Mouse (Mus musculus) hindbrain, postnatal 0 days (tissue): Measurements from ENCODE around the gene Trim29. TPM values are rescaled to one million over a fixed set of nuclear protein-coding genes. Genes with fewer than 3 reads are reported as not detected.

Source experiments
- ATAC-seq: fragments of 200-750 bp; cut with Nextera tagmentation; 2 replicates; pipeline ENCODE4 v1.8.0; 2017; ENCODE audit warnings: mild to moderate bottlenecking, moderate TSS enrichment, moderate library complexity
- DNase-seq: peaks from one replicate; pipeline ENCODE4 v3.0.0-alpha.2; 2015; ENCODE audit warnings: low spot score
- H3K27ac ChIP-seq: fragments of 300-500 bp; sonication (generic); 2 replicates; pipeline ENCODE4 v1.5.1; 2014; ENCODE audit warnings: mild to moderate bottlenecking
- H3K27me3 ChIP-seq: fragments of 300-500 bp; sonication (generic); 2 replicates; pipeline ENCODE4 v1.6.1; 2014; ENCODE audit warnings: low read length, mixed read lengths; ENCODE audit not compliant: insufficient read depth
- H3K36me3 ChIP-seq: fragments of 300-500 bp; sonication (generic); 2 replicates; pipeline ENCODE4 v1.6.1; 2014; ENCODE audit warnings: low read length, mixed read lengths; ENCODE audit not compliant: insufficient read depth
- H3K4me1 ChIP-seq: fragments of 300-500 bp; sonication (generic); 2 replicates; pipeline ENCODE4 v1.6.1; 2014; ENCODE audit warnings: antibody characterized with exemption, low read length, mixed read lengths; ENCODE audit not compliant: insufficient read depth
- H3K4me2 ChIP-seq: fragments of 300-500 bp; sonication (generic); 2 replicates; pipeline ENCODE4 v1.6.1; 2014; ENCODE audit warnings: low read depth, mild to moderate bottlenecking, low read length, moderate library complexity, mixed read lengths
- H3K4me3 ChIP-seq: fragments of 300-500 bp; sonication (generic); 2 replicates; pipeline ENCODE4 v1.5.1; 2014; ENCODE audit warnings: low read length
- H3K9ac ChIP-seq: fragments of 300-500 bp; sonication (generic); replicated peaks from 2 replicates; pipeline ENCODE4 v1.6.1; 2014; ENCODE audit warnings: mild to moderate bottlenecking, low read length, moderate library complexity, mixed read lengths
- H3K9me3 ChIP-seq: fragments of 300-500 bp; sonication (generic); 2 replicates; pipeline ENCODE4 v1.6.1; 2016; ENCODE audit warnings: low read length, mixed read lengths
- CTCF ChIP-seq: IDR thresholded peaks from 2 replicates; pipeline ENCODE4 v1.5.1; 2016; ENCODE audit warnings: antibody characterized with exemption, control low read depth, low read depth
- WGBS: fragments of 180-500 bp; shearing (Covaris S2); extraction: QIAGEN DNeasy Blood & Tissue Kit; methylation state at CpG from one replicate; pipeline ENCODE4 v1.1.7; 2014; 5-methylcytosine and 5-hydroxymethylcytosine counted together
- polyA plus RNA-seq: library from polyadenylated mRNA; unstranded; fragments of >200 nt; fragmentation: Nextera tagmentation; extraction: Ambion mirVana; gene quantifications from 2 replicates; pipeline ENCODE4 v1.2.1, GENCODE M21; 2015
- total RNA-seq: library from RNA; depleted of rRNA; stranded (reverse); fragments of >200 nt; gene quantifications from 2 replicates; pipeline ENCODE4 v1.2.3, GENCODE M21; 2014; rRNA removed

Gene Trim29
- total and polyA plus RNA-seq, 2 experiments from 2014 or later, result 0.05 to 0.45 TPM

- WGBS, result 87% methylated on average over 3 of the region's 3 CpGs
Measured at GRCm38 (mm10) chr9:43368781-43369180, 58.1 kb downstream of the Trim29 start.

GRCm38 (mm10) chr9:43383871-43384270 lies 73.2 kb downstream of the Trim29 start:
- Histone ChIP-seq H3K9me3 (no peaks in the 10 kb centered on the region), H3K36me3 (no peaks in the 10 kb centered on the region), H3K9ac (no peak overlapping the region), H3K4me3 (no peak overlapping the region), H3K27me3 (no peaks in the 10 kb centered on the region), H3K27ac (no peak overlapping the region), H3K4me2 (no peak overlapping the region), H3K4me1 (no peaks in the 10 kb centered on the region)
- no peak for TF ChIP-seq CTCF
- 35% methylated on average over 4 of the region's 4 CpGs for WGBS
- peak; percentile 19 for DNase-seq
- 0 out of 2 replicates have a peak, but pooled peaks have one; percentile 47 for ATAC-seq

More at GRCm38 (mm10) chr9:43368781-43369180, 58.1 kb downstream of the Trim29 start:
- no peak for ATAC-seq
- Histone ChIP-seq H3K4me1 (no peaks in the 10 kb centered on the region), H3K9me3 (no peaks in the 10 kb centered on the region), H3K4me3 (no peak overlapping the region), H3K4me2 (no peak overlapping the region), H3K36me3 (no peaks in the 10 kb centered on the region), H3K9ac (no peak overlapping the region), H3K27me3 (no peaks in the 10 kb centered on the region), H3K27ac (no peak overlapping the region)
- no peak for TF ChIP-seq CTCF
- DNase-seq, result no peak

GRCm38 (mm10) chr9:43384400-43384799 lies 73.8 kb downstream of the Trim29 start:
- WGBS, result 57% methylated on average over 3 of the region's 3 CpGs
- Histone ChIP-seq H3K4me3 (no peak overlapping the region), H3K27me3 (no peaks in the 10 kb centered on the region), H3K4me1 (no peaks in the 10 kb centered on the region), H3K4me2 (no peak overlapping the region), H3K9ac (no peak overlapping the region), H3K36me3 (no peaks in the 10 kb centered on the region), H3K9me3 (no peaks in the 10 kb centered on the region), H3K27ac (no peak overlapping the region)
- DNase-seq (no peak), ATAC-seq (peak; percentile 32; the same call in 1 of the 2 replicates)
- TF ChIP-seq CTCF, result no peak

Other genes starting within 250 kb of the Trim29 start
- 86.0 and 116 TPM in 2 replicates for gene Arhgef12, start 203.6 kb upstream of the Trim29 start, total RNA-seq
- 14.0 and 14.9 TPM in 2 replicates for gene Arhgef12, start 203.6 kb upstream of the Trim29 start, polyA plus RNA-seq
- 11.6 and 14.4 TPM in 2 replicates for gene Tmem136, start 194.3 kb upstream of the Trim29 start, total RNA-seq
- 8.4 and 8.8 TPM in 2 replicates for gene Tmem136, start 194.3 kb upstream of the Trim29 start, polyA plus RNA-seq
- gene Pou2f3, start 100.5 kb upstream of the Trim29 start, total RNA-seq, result 0.10 TPM in 1 of 2 replicates, not detected in the other
- 0.11 and 0.13 TPM in 2 replicates for gene Pou2f3, start 100.5 kb upstream of the Trim29 start, polyA plus RNA-seq
- 5.6 and 8.0 TPM in 2 replicates for gene Oaf, start 70.9 kb upstream of the Trim29 start, total RNA-seq
- 6.2 TPM in 2 replicates for gene Oaf, start 70.9 kb upstream of the Trim29 start, polyA plus RNA-seq